Mouse (Mus musculus) G1E (cell line): ENCODE measurements around the gene Ppp3ca.

Source experiments
- CTCF ChIP-seq: IDR thresholded peaks from 2 replicates; pipeline ENCODE4 v1.5.1; 2012; ENCODE audit warnings: low read depth, low read length, inconsistent platforms, mixed read lengths
- GATA1 ChIP-seq: IDR thresholded peaks from 2 replicates; pipeline ENCODE4 v1.6.1; 2012; ENCODE audit warnings: borderline replicate concordance, low read length, inconsistent platforms, mixed read lengths
- POLR2AphosphoS5 ChIP-seq: IDR thresholded peaks from 2 replicates; pipeline ENCODE4 v1.6.1; 2012; ENCODE audit warnings: low read depth, low read length, inconsistent platforms; ENCODE audit not compliant: insufficient replicate concordance
- TAL1 ChIP-seq: conservative IDR thresholded peaks from 2 replicates; pipeline ENCODE4 v1.6.1; 2012; ENCODE audit warnings: low read depth, low read length, inconsistent platforms, mixed read lengths

- TF ChIP-seq TAL1 (no peak), CTCF (no peak), POLR2AphosphoS5 (no peak), GATA1 (no peak)
These were observed 183.0 kb downstream of the Ppp3ca start for GRCm38 (mm10) chr3:136852921-136853320.
